Mouse (Mus musculus) liver, embryonic 15.5 days (tissue): Measurements from ENCODE around the gene Mitf. TPM values are rescaled to one million over a fixed set of nuclear protein-coding genes. Genes with fewer than 3 reads are reported as not detected.

Experiments used
- ATAC-seq: fragments of 200-750 bp; cut with Nextera tagmentation; 2 replicates; pipeline ENCODE4 v1.8.0; 2017; ENCODE audit warnings: moderate number of reproducible peaks, mild to moderate bottlenecking, moderate library complexity; ENCODE audit not compliant: insufficient read depth
- H3K27ac ChIP-seq: fragments of 300-500 bp; sonication (generic); replicated peaks from 2 replicates; pipeline ENCODE4 v1.5.1; 2015; ENCODE audit warnings: mild to moderate bottlenecking, inconsistent platforms
- H3K27me3 ChIP-seq: fragments of 300-500 bp; sonication (generic); 2 replicates; pipeline ENCODE4 v1.6.1; 2015; ENCODE audit warnings: mild to moderate bottlenecking, inconsistent platforms
- H3K36me3 ChIP-seq: fragments of 300-500 bp; sonication (generic); replicated peaks from 2 replicates; pipeline ENCODE4 v1.6.1; 2015; ENCODE audit warnings: moderate library complexity, mild to moderate bottlenecking, inconsistent platforms
- H3K4me1 ChIP-seq: fragments of 300-500 bp; sonication (generic); replicated peaks from 2 replicates; pipeline ENCODE4 v1.6.1; 2015; ENCODE audit warnings: inconsistent platforms
- H3K4me2 ChIP-seq: fragments of 300-500 bp; sonication (generic); 2 replicates; pipeline ENCODE4 v1.6.1; 2015; ENCODE audit warnings: moderate library complexity, mild to moderate bottlenecking, inconsistent platforms
- H3K4me3 ChIP-seq: fragments of 300-500 bp; sonication (generic); replicated peaks from 2 replicates; pipeline ENCODE4 v1.5.1; 2015; ENCODE audit warnings: mild to moderate bottlenecking, inconsistent platforms
- H3K9ac ChIP-seq: fragments of 300-500 bp; sonication (generic); 2 replicates; pipeline ENCODE4 v1.6.1; 2015; ENCODE audit warnings: moderate library complexity, mild to moderate bottlenecking, inconsistent platforms
- H3K9me3 ChIP-seq: fragments of 300-500 bp; sonication (generic); replicated peaks from 2 replicates; pipeline ENCODE4 v1.6.1; 2016; ENCODE audit warnings: inconsistent platforms
- WGBS: fragments of 180-500 bp; shearing (Covaris S2); methylation state at CpG from one replicate; pipeline ENCODE4 v1.1.7; 2015; ENCODE audit warnings: mixed read lengths; ENCODE audit not compliant: insufficient replicate concordance; 5-methylcytosine and 5-hydroxymethylcytosine counted together
- polyA plus RNA-seq: library from polyadenylated mRNA; unstranded; fragments of >200 nt; fragmentation: Nextera tagmentation; extraction: Ambion mirVana; gene quantifications from 2 replicates; pipeline ENCODE4 v1.2.1, GENCODE M21; 2015

The Mitf gene
- polyA plus RNA-seq, 1 experiment from 2014 or later, result 0.51 TPM

GRCm38 (mm10) chr6:97950033-97950881 is 143.4 kb downstream of the Mitf start:
- Histone ChIP-seq H3K4me1 (no peaks in the 10 kb centered on the region), H3K9ac (no peak overlapping the region), H3K27me3 (no peaks in the 10 kb centered on the region), H3K4me2 (no peak overlapping the region), H3K9me3 (no peaks in the 10 kb centered on the region), H3K4me3 (no peak overlapping the region), H3K27ac (no peak overlapping the region), H3K36me3 (no peaks in the 10 kb centered on the region)
- no peak for ATAC-seq
- 69% methylated on average over 13 of the region's 13 CpGs for WGBS

- no peaks in the 10 kb centered on the region for H3K36me3 ChIP-seq
- H3K4me3 ChIP-seq, result no peak overlapping the region
- no peaks in the 10 kb centered on the region for H3K4me1 ChIP-seq
- WGBS, result 53% methylated on average over 2 of the region's 2 CpGs
- no peak overlapping the region for H3K9ac ChIP-seq
- ATAC-seq, result no peak
- H3K4me2 ChIP-seq, result no peak overlapping the region
- no peaks in the 10 kb centered on the region for H3K27me3 ChIP-seq
- H3K27ac ChIP-seq, result no peak overlapping the region
- no peaks in the 10 kb centered on the region for H3K9me3 ChIP-seq
These were observed 144.0 kb downstream of the Mitf start for GRCm38 (mm10) chr6:97950882-97951245.

- no peaks in the 10 kb centered on the region for H3K9me3 ChIP-seq
These were observed 144.9 kb downstream of the Mitf start for GRCm38 (mm10) chr6:97951711-97952110.

GRCm38 (mm10) chr6:97952845-97953244 is 146.0 kb downstream of the Mitf start:
- Histone ChIP-seq H3K9ac (no peak overlapping the region), H3K4me1 (no peaks in the 10 kb centered on the region), H3K4me3 (no peak overlapping the region), H3K27ac (no peak overlapping the region), H3K27me3 (no peaks in the 10 kb centered on the region), H3K9me3 (no peaks in the 10 kb centered on the region), H3K36me3 (no peaks in the 10 kb centered on the region), H3K4me2 (no peak overlapping the region)
- ATAC-seq, result no peak
- 72% methylated on average over 8 of the region's 8 CpGs for WGBS

More at GRCm38 (mm10) chr6:97951711-97952110, 144.9 kb downstream of the Mitf start:
- Histone ChIP-seq H3K9ac (no peak overlapping the region), H3K27ac (no peak overlapping the region), H3K4me1 (no peaks in the 10 kb centered on the region), H3K4me2 (no peak overlapping the region), H3K27me3 (no peaks in the 10 kb centered on the region), H3K4me3 (no peak overlapping the region), H3K36me3 (no peaks in the 10 kb centered on the region)
- 88% methylated on average over 1 of the region's 1 CpGs for WGBS
- no peak for ATAC-seq

- WGBS, result 63% methylated on average over 6 of the region's 6 CpGs
- no peak for ATAC-seq
- Histone ChIP-seq H3K27ac (no peak overlapping the region), H3K4me2 (no peak overlapping the region), H3K9me3 (no peaks in the 10 kb centered on the region), H3K36me3 (no peaks in the 10 kb centered on the region), H3K27me3 (no peaks in the 10 kb centered on the region), H3K4me3 (no peak overlapping the region), H3K4me1 (no peaks in the 10 kb centered on the region), H3K9ac (no peak overlapping the region)
These were observed 149.3 kb downstream of the Mitf start for GRCm38 (mm10) chr6:97956121-97956520.

GRCm38 (mm10) chr6:97956636-97957035 is 149.8 kb downstream of the Mitf start:
- Histone ChIP-seq H3K36me3 (no peaks in the 10 kb centered on the region), H3K9ac (no peak overlapping the region), H3K4me2 (no peak overlapping the region; the same call in 1 of the 2 replicates), H3K27me3 (no peaks in the 10 kb centered on the region), H3K27ac (no peak overlapping the region), H3K4me3 (no peak overlapping the region), H3K4me1 (no peaks in the 10 kb centered on the region), H3K9me3 (no peaks in the 10 kb centered on the region)
- WGBS, result 42% methylated on average over 10 of the region's 10 CpGs
- ATAC-seq, result no peak

GRCm38 (mm10) chr6:97958276-97958675 is 151.4 kb downstream of the Mitf start:
- Histone ChIP-seq H3K27me3 (no peaks in the 10 kb centered on the region), H3K9me3 (no peaks in the 10 kb centered on the region), H3K4me3 (no peak overlapping the region), H3K4me2 (no peak overlapping the region), H3K9ac (no peak overlapping the region), H3K4me1 (no peaks in the 10 kb centered on the region), H3K36me3 (no peaks in the 10 kb centered on the region), H3K27ac (no peak overlapping the region)
- 60% methylated on average over 4 of the region's 4 CpGs for WGBS
- no peak for ATAC-seq

GRCm38 (mm10) chr6:97961776-97962175 is 154.9 kb downstream of the Mitf start:
- no peaks in the 10 kb centered on the region for H3K36me3 ChIP-seq
- H3K9me3 ChIP-seq, result no peaks in the 10 kb centered on the region
- no peak for ATAC-seq
- WGBS, result 40% methylated on average over 2 of the region's 2 CpGs
- no peaks in the 10 kb centered on the region for H3K27me3 ChIP-seq
- H3K4me3 ChIP-seq, result no peak overlapping the region
- H3K4me2 ChIP-seq, result no peak overlapping the region
- no peak overlapping the region for H3K27ac ChIP-seq
- H3K9ac ChIP-seq, result no peak overlapping the region
- H3K4me1 ChIP-seq, result no peaks in the 10 kb centered on the region

GRCm38 (mm10) chr6:97962311-97962710 is 155.5 kb downstream of the Mitf start:
- no peaks in the 10 kb centered on the region for H3K9me3 ChIP-seq
- no peaks in the 10 kb centered on the region for H3K4me1 ChIP-seq
- no peak overlapping the region for H3K9ac ChIP-seq
- no peaks in the 10 kb centered on the region for H3K36me3 ChIP-seq
- no peak overlapping the region for H3K4me3 ChIP-seq
- H3K27ac ChIP-seq, result no peak overlapping the region
- 50% methylated on average over 1 of the region's 1 CpGs for WGBS
- no peak for ATAC-seq
- H3K27me3 ChIP-seq, result no peaks in the 10 kb centered on the region
- no peak overlapping the region for H3K4me2 ChIP-seq

- Histone ChIP-seq H3K27me3 (no peaks in the 10 kb centered on the region), H3K4me3 (no peak overlapping the region), H3K36me3 (no peaks in the 10 kb centered on the region), H3K9ac (no peak overlapping the region), H3K4me2 (no peak overlapping the region), H3K4me1 (no peaks in the 10 kb centered on the region), H3K27ac (no peak overlapping the region), H3K9me3 (no peaks in the 10 kb centered on the region)
- ATAC-seq, result no peak
- WGBS, result 56% methylated on average over 3 of the region's 3 CpGs
These were observed 157.9 kb downstream of the Mitf start for GRCm38 (mm10) chr6:97964750-97965149.

GRCm38 (mm10) chr6:97981668-97982067 is 174.8 kb downstream of the Mitf start:
- WGBS, result 60% methylated on average over 9 of the region's 9 CpGs
- no peaks in the 10 kb centered on the region for H3K4me1 ChIP-seq
- H3K27ac ChIP-seq, result no peak overlapping the region
- no peaks in the 10 kb centered on the region for H3K36me3 ChIP-seq
- no peak overlapping the region for H3K4me2 ChIP-seq
- no peak for ATAC-seq
- H3K27me3 ChIP-seq, result no peaks in the 10 kb centered on the region
- H3K9me3 ChIP-seq, result no peaks in the 10 kb centered on the region
- H3K4me3 ChIP-seq, result no peak overlapping the region
- H3K9ac ChIP-seq, result no peak overlapping the region

GRCm38 (mm10) chr6:97985658-97986057 is 178.8 kb downstream of the Mitf start:
- Histone ChIP-seq H3K27ac (no peak overlapping the region), H3K4me1 (no peaks in the 10 kb centered on the region), H3K4me2 (no peak overlapping the region), H3K9ac (no peak overlapping the region), H3K9me3 (no peaks in the 10 kb centered on the region), H3K27me3 (no peaks in the 10 kb centered on the region), H3K4me3 (no peak overlapping the region), H3K36me3 (no peaks in the 10 kb centered on the region)
- ATAC-seq, result no peak
- WGBS, result 32% methylated on average over 9 of the region's 9 CpGs
